Mouse (Mus musculus) frontal cortex, postnatal 14 days (tissue): ENCODE data around the gene Usp21.
"Not testable (repeated sequence)": the region's sequence is repeated elsewhere in the genome, so short reads cannot be mapped to it uniquely, and the experiment has no call there.

Experiments
- DNase-seq, 2 experiments: peaks; one replicate each; pipeline ENCODE4 v3.0.0; 2022; ENCODE audit warnings: low spot score in 2 of 2

The Usp21 gene

GRCm38 (mm10) chr1:171245353-171245752, 42.4 kb downstream of the Usp21 start:
- no peak for DNase-seq

GRCm38 (mm10) chr1:171241952-171242351, 45.8 kb downstream of the Usp21 start:
- not testable (repeated sequence) for DNase-seq

- DNase-seq, result no peak
Observed at GRCm38 (mm10) chr1:171240911-171241310, 46.9 kb downstream of the Usp21 start.

- no peak for DNase-seq
Observed at GRCm38 (mm10) chr1:171239992-171240744, 47.6 kb downstream of the Usp21 start.

- DNase-seq, result no peak
Observed at GRCm38 (mm10) chr1:171238463-171238862, 49.3 kb downstream of the Usp21 start.

- no peak for DNase-seq
Observed at GRCm38 (mm10) chr1:171237438-171237837, 50.4 kb downstream of the Usp21 start.

- no peak for DNase-seq
Observed at GRCm38 (mm10) chr1:171235791-171236190, 52.0 kb downstream of the Usp21 start.

GRCm38 (mm10) chr1:171234538-171234937, 53.3 kb downstream of the Usp21 start:
- DNase-seq, result no peak

GRCm38 (mm10) chr1:171234126-171234525, 53.7 kb downstream of the Usp21 start, which contains the start of gene Fcer1g:
Gene Fcer1g (minus strand): TSS chr1:171234365.
- DNase-seq, result no peak

- DNase-seq, result no peak
Observed at GRCm38 (mm10) chr1:171232800-171233730, 54.7 kb downstream of the Usp21 start.

- no peak for DNase-seq
Observed at GRCm38 (mm10) chr1:171232348-171232747, 55.4 kb downstream of the Usp21 start.
